Mouse (Mus musculus) splenic B cell, adult 2 months (primary cell): ENCODE data around the gene Gdf10.

Experiments used
- DNase-seq: peaks from one replicate; pipeline ENCODE4 v3.0.0-alpha.2; 2011; ENCODE audit warnings: low read depth, low spot score
- H3K27me3 ChIP-seq: 2 replicates; pipeline ENCODE4 v1.6.1; 2012; ENCODE audit warnings: mild to moderate bottlenecking, low read length, moderate library complexity, mixed read lengths; ENCODE audit not compliant: control insufficient read depth, poor library complexity, insufficient read depth, severe bottlenecking
- H3K36me3 ChIP-seq: 2 replicates; pipeline ENCODE4 v1.6.1; 2012; ENCODE audit warnings: mild to moderate bottlenecking, low read length, moderate library complexity, mixed read lengths; ENCODE audit not compliant: control insufficient read depth, poor library complexity, insufficient read depth, severe bottlenecking

Gdf10 gene

GRCm38 (mm10) chr14:33914206-33914605, 9.2 kb upstream of the Gdf10 start:
- DNase-seq = no peak
- Histone ChIP-seq H3K27me3 (no peaks in the 10 kb centered on the region), H3K36me3 (no peaks in the 10 kb centered on the region)

GRCm38 (mm10) chr14:33920727-33921559, 2.4 kb upstream of the Gdf10 start:
- Histone ChIP-seq H3K27me3 (0 out of 2 replicates have a peak, but pooled peaks cover 2% of the 10 kb centered on the region), H3K36me3 (no peaks in the 10 kb centered on the region)
- no peak for DNase-seq

DNA sequence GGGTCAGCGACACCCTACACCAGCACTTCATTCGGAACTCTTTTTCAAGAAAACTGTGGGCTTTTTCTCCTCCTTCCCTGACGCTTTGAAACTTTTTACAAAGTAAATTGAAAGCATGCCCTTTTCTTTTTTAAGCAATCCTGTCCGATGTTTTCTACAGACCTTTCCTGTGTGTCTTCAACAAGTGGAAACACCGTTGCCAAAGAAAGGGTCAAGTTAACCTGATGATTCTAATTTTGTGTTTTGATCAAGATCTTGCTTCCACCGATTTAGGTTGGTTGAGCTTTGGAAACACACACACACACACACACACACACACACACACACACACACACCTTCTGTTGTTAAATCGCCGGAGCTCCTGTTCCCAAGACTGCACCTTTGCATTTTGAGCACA, 618 bp upstream of the Gdf10 start:
- DNase-seq = no peak
- Histone ChIP-seq H3K36me3 (no peaks in the 10 kb centered on the region), H3K27me3 (0 out of 2 replicates have a peak, but pooled peaks cover 2% of the 10 kb centered on the region)

DNA sequence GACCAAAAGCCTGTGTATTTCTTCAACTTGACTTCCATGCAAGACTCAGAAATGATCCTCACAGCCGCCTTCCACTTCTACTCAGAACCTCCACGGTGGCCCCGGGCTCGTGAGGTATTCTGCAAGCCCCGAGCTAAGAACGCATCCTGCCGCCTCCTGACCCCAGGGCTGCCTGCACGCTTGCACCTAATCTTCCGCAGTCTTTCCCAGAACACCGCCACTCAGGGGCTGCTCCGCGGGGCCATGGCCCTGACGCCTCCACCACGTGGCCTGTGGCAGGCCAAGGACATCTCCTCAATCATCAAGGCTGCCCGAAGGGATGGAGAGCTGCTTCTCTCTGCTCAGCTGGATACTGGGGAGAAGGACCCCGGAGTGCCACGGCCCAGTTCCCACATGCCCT, 8.5 kb downstream of the Gdf10 start:
- no peaks in the 10 kb centered on the region for H3K27me3 ChIP-seq
- no peak for DNase-seq
- no peaks in the 10 kb centered on the region for H3K36me3 ChIP-seq

GRCm38 (mm10) chr14:33932935-33933703, 9.7 kb downstream of the Gdf10 start:
- DNase-seq = no peak
- H3K36me3 ChIP-seq = no peaks in the 10 kb centered on the region

DNA sequence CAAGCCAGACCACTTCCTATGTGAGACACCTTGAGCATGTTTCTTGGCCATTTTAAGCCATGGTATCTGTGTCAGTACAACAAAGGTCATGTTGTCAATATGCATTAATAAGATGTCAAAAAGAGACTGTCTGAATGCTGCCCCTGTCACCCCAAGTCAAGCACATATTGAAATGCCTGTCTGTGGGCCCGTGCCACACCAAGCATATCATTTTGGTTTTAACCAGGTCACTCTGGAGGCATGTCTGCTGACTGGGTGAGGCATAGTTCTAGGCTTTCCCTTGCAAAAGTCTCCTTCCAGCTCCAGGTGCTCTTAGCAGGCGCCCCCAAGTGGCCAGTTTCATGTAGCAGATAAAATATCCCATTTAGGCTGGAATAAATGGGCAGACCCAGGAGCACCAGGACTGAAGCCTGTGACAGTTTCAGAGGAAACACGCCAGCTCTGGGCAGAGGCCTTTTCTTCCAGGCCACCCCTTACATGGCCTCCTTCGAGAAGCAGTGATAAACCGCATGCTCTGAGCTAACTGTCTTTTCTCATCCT, 10.5 kb downstream of the Gdf10 start:
- H3K27me3 ChIP-seq = no peaks in the 10 kb centered on the region

More at GRCm38 (mm10) chr14:33932935-33933703, 9.7 kb downstream of the Gdf10 start:
- H3K27me3 ChIP-seq = no peaks in the 10 kb centered on the region

GRCm38 (mm10) chr14:33939117-33939516, 15.7 kb downstream of the Gdf10 start:
- Histone ChIP-seq H3K27me3 (no peaks in the 10 kb centered on the region), H3K36me3 (no peaks in the 10 kb centered on the region)
- no peak for DNase-seq

More for the DNA sequence above, 10.5 kb downstream of the Gdf10 start:
- H3K36me3 ChIP-seq = no peaks in the 10 kb centered on the region
- DNase-seq = no peak

GRCm38 (mm10) chr14:33940739-33941138, 17.4 kb downstream of the Gdf10 start, which contains the start of gene Gdf2:
Gene Gdf2, plus strand, starts transcription at chr14:33941039.
- H3K36me3 ChIP-seq = no peaks in the 10 kb centered on the region
- no peaks in the 10 kb centered on the region for H3K27me3 ChIP-seq
- DNase-seq = no peak

DNA sequence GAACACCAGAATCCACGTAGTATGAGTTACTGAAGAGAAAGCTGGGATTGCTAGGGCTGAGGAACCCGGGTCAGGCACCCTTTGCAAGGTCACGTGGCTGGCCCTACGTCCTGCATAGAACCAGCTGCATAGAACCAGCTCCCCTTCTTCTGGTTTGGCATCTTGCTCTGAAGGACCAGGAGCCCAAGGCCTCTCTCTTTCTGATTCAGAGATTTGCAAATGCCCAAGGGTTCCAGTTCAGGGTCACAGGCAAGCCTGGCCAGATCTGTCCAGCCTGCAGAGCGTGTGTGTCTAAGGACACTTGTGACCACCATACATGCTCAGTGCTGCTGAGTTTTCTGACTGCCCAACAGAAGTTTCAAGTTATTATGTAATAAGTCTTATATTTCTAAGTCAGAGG, 18.8 kb downstream of the Gdf10 start:
- DNase-seq = no peak

DNA sequence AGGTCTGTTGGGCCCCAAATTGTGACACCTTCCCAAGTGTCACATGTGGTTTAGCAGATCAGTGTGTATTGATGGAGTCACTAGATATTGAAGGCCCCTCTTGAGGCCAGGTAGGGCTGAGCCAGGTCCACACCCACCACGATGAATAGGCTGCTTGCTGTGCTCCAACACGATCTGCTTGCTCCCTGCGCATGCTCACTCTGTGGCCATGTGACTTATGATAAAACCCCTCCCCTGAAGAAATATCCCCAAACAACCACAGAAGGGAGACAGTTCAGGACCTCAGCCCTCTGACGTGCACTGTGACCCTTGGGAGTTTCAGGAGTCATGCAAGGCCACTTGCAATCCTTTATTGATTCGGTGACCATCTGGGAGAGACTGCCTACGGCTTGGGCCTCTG, 22.7 kb downstream of the Gdf10 start:
- Histone ChIP-seq H3K36me3 (no peaks in the 10 kb centered on the region), H3K27me3 (no peaks in the 10 kb centered on the region)
- DNase-seq = no peak

More for the DNA sequence above, 18.8 kb downstream of the Gdf10 start:
- no peaks in the 10 kb centered on the region for H3K36me3 ChIP-seq
- H3K27me3 ChIP-seq = no peaks in the 10 kb centered on the region

GRCm38 (mm10) chr14:33952233-33952981, 29.0 kb downstream of the Gdf10 start:
- DNase-seq = no peak
- Histone ChIP-seq H3K27me3 (no peaks in the 10 kb centered on the region), H3K36me3 (no peaks in the 10 kb centered on the region)

DNA sequence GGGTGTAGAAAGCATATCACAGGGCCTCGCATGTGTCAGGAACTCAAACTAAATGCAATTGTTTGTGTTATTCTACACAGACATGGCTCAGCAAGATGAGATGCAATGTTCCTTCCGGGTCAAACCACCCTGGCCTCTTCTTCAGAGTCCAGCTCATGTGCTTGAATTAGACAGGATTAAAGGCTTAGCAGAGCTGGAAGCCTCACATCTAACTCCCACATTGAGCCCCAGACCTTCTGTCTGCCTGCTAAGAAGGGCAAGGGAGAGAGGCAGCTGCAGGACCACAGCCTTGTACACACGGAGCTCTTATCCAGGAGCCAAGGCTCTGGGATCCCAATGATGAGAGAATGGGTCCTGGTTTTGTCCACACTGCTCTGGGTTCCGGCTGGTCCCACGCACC, 30.4 kb downstream of the Gdf10 start, which contains the start of gene Rbp3:
Gene Rbp3 (plus strand): TSS at position 243 of the 400 bp plus-strand sequence.
- Histone ChIP-seq H3K36me3 (no peaks in the 10 kb centered on the region), H3K27me3 (no peaks in the 10 kb centered on the region)
- no peak for DNase-seq

- Histone ChIP-seq H3K27me3 (no peaks in the 10 kb centered on the region), H3K36me3 (no peaks in the 10 kb centered on the region)
- no peak for DNase-seq
Observed at GRCm38 (mm10) chr14:33956055-33956454, 32.7 kb downstream of the Gdf10 start.

GRCm38 (mm10) chr14:33958186-33958585, 34.8 kb downstream of the Gdf10 start:
- Histone ChIP-seq H3K36me3 (no peaks in the 10 kb centered on the region), H3K27me3 (no peaks in the 10 kb centered on the region)
- DNase-seq = no peak
